Mouse (Mus musculus) left cerebral cortex, postnatal 36 days (tissue): ENCODE measurements around the gene Dyrk3. TPM values are rescaled to one million over a fixed set of nuclear protein-coding genes. Genes with fewer than 3 reads are reported as not detected.

Experiments used
- DNase-seq, 2 experiments: peaks; one replicate each; pipeline ENCODE4 v3.0.0; 2021 to 2022; ENCODE audit warnings: low spot score in 2 of 2, mixed read lengths in 1 of 2
- intact Hi-C: fragments of 180-260 bp; cut with DNase I; formaldehyde crosslinking; loops from one replicate; pipeline ENCODE4 v1.15.1; 2025
- total RNA-seq, 2 experiments: library from RNA; stranded (reverse); gene quantifications; 2 replicates each; pipeline ENCODE4 v1.2.3; 2021

Dyrk3 gene
- 10 to 100 TPM in 1 of 2 experiments, 1 to 10 TPM in 1; 8.1 to 14.0 TPM for total RNA-seq

DNA sequence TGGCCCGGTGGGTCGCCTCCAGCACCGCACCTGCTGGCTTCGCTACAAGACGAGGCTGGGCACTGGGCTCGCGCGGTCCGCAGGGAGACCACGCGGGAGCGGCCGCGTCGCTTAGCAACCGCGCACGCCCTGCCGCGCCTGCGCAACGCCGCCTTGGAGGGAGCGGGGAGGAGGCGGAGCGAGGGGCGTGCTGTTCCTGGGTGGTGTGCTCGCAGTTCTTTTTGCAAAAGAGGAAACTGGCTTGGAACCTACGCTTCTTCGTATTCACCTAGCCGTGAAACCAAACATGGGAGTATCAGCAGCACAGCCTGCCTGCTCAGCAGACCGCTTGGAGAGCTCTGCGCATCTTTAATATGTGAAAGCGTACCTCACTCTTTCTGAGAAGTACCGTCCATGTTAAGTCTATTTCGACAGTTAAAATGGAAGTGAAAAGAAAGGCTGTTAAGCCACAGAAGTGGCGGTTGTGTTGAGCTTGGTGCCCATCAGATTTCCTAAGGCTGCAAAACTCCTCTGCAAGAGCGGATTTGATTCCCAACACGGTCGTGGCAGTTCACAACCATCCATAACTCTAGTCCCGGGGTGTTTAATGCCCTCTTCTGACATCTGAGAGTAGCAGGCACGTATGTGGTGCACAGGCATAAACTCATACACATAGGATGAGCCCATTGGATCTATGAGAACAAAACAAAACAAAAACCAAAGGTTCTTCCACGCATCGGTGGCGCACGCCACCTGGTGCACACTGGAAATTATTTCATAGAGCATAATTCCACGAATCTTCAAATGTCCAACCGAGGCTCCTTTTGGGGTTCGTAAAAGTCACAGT, at the start of gene Dyrk3:
Gene Dyrk3, minus strand, starts transcription at position 150 of the 826 bp plus-strand sequence.
- peak; percentile 91 to 95 for DNase-seq
- intact Hi-C loops = loop anchor here (2.0 to 10.0 kb wide), 2 partner anchors 22 to 264 kb away; no protein-coding TSS in a partner anchor

DNA sequence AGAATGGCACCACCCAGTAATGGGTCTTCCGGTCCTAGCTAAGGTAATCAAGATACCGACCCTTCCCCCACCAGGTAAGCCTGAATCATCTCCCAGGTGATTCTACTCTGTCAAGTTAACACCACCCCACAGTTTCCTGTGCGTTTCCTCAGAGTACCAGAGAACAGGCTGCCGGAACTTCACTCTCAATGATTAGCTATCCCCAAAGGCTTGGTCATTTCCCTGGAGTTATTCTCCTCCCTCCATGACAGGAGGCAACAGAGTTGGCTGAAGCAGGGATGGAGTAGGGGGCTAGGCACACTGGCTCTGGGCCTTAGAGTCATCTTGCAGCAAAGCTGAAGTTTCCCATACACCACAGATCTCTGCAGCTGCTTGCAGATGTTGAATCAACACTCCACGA, 49.7 kb upstream of the Dyrk3 start:
- DNase-seq = no peak
- intact Hi-C loops = loop anchor here (2.0 kb wide), 1 partner anchor 57 kb away; the partner anchor contains the start of gene Rassf5

DNA sequence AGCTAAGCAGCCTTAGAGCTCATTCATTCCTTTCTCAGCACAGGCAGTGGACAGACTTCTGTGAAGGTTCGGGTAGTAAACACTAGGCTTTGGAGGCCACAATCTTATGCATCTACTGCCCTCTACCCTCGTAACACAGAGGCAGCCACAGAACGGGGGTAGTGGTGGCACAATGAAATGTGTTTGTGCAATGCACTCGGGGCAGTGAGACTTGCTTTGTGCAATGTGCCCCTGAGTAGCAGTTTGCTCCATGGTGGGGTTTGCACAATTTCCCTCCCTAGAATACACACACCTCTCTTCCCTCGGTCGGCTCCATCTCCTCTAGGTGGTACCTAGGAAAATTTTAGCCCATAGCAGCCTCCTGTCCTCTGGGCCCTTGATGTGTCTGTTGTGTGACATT, 48.9 kb upstream of the Dyrk3 start:
- no peak for DNase-seq
- intact Hi-C loops = loop anchor here (2.0 kb wide), 1 partner anchor 58 kb away; the partner anchor contains the start of gene Rassf5

DNA sequence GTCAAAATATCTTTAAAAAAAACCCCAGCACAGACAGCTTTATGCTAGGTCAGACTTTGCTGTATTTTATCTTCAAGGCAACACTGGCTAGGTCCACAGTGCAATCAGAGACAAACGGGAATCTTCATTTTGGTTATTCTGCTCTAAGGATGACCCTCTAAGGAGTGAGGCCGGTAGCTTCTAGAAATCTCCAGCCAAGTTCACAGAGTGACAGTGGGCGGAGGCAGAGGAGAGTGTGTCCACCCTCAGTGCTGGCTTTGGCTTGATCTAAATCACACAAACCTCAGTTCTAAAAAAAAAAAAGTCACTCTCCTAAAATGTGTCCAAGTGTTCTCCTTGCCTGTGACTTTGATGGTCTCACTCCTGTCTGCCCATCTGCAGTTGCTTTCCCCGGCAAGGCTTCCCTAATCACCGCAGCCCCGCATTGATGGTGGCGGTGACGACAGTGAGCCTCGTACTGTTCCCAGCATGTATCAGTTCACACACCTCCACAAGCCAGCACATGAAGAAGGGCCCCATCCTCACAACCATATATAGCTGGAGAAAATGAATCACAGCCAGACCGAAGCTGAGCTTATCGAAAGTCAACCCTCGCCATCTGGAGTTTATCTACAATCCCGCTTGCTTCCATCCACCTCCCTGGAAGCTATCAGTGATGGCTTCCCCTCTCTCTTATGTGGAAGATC, 47.8 kb upstream of the Dyrk3 start:
- intact Hi-C loops = loop anchor here (2.0 kb wide), 1 partner anchor 59 kb away; the partner anchor contains the start of gene Rassf5
- DNase-seq = peak; percentile 43 to 55

DNA sequence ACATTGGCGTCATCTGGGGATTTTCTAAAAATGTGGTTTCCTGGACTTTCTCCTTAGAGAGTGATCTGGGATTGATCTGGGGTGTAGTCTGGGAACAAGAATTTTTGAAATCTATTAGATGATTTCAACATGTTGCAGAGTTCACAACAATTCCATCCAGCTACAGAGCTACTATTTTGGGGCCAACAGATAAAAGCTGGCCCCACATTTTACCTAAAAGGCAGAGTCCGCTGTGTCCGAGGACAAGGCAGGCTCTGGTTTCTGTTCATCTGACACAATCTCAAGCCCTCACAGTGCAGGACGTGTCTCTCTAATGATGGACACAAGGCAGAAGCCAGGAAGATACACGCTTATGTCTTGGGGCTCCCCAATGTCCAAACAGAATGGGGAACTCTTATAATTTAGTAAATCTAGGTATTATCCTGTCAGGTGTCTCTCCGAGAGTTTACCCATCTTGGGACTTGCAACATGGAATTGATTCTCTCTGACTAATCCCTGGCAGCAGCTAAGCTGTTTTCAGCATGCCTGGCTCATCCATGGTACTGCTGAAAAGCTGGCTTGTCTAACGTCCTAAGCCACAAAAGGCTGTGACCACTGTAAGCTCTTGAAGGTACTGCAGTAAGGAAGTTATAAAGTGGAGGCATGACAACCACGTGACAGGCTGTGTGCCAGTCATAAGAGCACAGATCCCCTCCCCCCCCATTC, 47.0 kb upstream of the Dyrk3 start:
- intact Hi-C loops = loop anchor here (5.0 kb wide), 1 partner anchor 77 kb away; no protein-coding TSS in a partner anchor
- DNase-seq = no peak

DNA sequence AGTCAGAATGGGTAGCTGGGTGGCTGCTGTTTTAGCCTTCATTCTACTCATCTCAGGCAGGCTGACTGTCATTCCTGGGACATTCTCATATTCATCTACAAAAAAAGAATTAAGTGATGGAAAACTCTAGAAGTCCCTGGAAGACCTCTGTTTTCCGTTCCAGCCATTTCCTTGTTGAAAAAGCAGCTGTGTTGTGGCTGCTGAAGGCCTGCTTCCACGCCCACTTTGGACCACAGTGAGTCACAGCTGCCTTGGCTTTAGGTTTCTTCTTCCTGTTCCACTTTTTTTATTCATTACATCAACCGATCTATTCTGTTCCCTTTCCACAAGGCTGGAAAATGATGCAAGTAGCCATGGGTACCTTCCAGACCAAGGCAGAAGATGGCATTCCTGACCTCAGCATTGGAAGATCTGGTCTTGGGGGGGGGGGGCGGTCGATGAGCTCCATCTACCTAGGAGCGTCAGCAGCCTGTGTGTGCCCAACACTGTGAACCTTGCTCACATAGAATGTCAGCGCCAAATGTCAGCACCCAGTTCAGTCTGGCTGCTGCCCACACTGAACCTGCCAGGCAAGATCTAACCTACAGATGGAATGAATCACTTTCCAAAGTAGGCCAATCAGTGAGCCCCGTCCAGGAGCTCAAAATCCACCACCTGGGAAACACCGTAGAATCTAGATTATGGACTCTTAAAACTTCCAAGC, 46.3 kb upstream of the Dyrk3 start:
- intact Hi-C loops = loop anchor here (5.0 kb wide), 1 partner anchor 78 kb away; no protein-coding TSS in a partner anchor
- DNase-seq = no peak

DNA sequence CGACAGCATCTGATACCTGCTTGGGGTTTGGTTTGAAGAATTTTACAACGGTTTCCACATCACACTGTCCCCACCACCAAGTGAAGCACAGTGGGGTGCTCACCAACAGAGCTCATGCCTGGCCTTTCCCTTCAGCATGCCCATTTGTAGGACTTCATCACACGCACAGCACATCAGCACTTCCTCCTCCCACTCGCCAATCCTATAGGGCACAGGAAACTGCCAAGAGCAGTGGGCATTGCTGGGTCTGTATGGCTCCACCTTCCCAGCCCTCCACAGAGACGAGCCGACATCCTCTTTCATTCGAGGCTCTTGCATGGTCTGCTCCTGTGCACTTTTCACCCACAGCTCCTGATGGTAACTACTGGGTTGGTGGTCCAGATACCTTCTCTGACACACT, 45.1 kb upstream of the Dyrk3 start:
- no peak for DNase-seq
- intact Hi-C loops = loop anchor here (5.0 kb wide), 1 partner anchor 79 kb away; no protein-coding TSS in a partner anchor

DNA sequence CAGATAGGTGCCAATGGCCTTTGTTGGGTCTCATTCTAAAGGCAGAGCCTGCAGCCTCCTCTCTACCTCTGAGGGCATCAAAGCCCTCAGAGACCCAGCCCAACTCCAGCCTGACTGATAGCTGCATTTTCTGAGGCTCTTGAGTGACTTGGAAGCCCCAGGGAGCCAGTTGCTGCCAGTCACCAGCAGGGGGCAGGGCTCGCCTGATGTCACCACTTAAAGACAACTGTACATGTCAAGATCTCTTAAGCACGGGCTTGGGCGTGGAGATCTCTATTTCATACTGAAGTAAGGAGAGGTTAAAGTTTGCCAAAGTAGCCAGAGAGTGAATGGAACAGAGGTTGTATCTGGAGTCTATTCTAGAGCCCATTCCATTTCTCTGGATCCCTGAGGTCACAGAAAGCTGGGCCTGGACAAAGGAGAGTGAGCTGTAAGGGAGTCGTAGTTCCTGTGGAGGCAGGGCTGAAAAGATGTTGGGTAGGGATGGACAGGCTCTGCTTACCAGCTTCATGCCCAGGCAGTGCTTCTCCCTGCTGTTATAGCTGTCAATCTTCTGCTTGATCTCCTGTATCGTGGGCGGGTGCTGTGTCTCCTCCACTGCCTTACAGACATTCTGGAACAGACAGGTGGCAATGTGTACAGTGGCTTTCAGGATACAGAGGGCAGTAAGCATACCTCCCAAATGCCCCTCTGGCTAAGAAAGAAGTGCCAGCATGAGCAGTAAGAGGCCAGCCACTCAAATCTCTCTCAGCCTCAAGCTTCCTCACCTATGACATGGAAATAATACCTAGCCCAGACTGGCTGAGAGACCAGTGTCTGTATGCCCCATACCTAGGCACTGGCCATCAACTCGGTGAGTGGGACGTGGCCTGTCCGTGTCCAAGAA, 43.7 kb upstream of the Dyrk3 start:
- DNase-seq = peak; percentile 66 to 78

DNA sequence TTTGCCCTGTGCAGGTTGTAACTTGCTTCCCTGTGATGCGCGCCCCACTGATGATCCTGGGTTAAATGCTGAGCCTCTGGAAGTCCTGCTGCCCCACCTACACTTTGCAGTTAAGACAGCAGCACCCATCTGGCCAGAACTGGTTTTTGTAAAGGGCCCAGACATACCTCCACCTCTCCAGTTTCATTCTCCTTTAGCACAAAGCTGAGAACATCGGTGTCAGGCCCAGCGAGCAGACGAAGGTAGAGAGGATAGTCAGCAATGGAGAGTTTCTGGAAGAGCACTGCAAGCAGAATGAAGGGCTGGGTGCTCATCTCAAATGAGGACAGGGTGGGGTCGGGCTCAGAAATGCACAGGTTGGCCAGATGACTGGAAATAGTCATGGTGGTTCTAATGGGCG, 42.2 kb upstream of the Dyrk3 start:
- DNase-seq = no peak
- intact Hi-C loops = loop anchor here (2.0 to 5.0 kb wide), 2 partner anchors 66 to 82 kb away; no protein-coding TSS in a partner anchor

More for the DNA sequence above, 43.7 kb upstream of the Dyrk3 start:
- intact Hi-C loops = loop anchor here (2.0 to 5.0 kb wide), 2 partner anchors 65 to 80 kb away; no protein-coding TSS in a partner anchor

DNA sequence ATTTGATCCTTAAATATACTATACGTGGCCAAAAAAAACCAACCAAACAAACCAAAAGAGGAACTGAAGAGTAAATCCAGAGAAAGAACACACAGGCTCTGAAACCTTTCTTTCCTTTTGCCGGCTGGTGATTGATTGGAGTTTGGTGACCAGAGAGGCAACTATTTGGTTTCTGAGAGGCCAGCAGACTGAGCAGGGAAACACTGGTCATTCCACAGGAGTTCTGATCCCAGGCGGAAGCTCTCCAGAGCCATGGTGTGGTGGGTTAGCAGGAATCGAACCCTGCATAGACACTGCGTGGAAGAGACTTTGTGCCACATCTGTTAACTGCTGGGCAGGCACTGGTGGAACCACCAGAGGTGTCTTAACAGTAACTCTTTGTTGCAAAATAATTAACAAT, 39.9 kb upstream of the Dyrk3 start:
- intact Hi-C loops = no loop called here
- no peak for DNase-seq

DNA sequence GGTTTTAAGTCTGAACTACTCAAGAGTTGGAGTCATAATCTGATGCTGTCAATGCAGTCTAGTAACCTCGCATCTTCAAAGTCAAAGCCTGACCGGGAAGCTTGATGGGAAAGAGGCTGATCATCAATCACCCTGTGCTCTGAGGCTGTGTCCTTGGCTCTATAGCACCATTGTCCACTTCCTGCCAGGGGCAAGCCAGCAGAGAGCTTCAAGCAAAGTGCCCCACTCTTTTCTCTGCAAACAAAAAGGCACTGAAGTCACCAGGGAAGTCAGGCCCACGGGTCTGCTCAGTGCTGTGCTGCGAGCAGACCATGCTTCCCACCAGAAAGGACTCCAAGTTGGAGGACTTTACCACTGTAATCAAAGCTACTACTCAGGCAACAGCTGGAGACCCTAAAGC, 39.1 kb upstream of the Dyrk3 start:
- intact Hi-C loops = no loop called here
- no peak for DNase-seq

DNA sequence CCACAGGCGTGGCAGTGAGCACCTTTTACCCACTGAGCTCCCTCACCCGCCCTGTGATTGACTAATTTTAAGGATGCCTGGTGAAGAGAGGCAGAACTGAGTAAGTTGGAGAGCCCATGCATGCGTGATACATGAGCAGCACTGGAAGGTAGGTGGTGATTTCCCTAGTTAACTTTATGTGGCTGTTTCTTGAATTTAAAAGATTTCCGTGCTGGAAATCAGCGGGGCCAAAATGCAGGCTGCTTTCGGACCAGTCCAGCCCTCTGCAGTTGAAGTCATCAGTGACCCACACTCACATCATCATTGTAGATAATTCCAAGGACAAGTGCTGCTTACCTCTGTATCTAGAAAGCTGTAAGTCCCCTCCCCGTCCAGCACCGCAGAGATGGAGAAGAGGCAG, 37.7 kb upstream of the Dyrk3 start:
- intact Hi-C loops = no loop called here

DNA sequence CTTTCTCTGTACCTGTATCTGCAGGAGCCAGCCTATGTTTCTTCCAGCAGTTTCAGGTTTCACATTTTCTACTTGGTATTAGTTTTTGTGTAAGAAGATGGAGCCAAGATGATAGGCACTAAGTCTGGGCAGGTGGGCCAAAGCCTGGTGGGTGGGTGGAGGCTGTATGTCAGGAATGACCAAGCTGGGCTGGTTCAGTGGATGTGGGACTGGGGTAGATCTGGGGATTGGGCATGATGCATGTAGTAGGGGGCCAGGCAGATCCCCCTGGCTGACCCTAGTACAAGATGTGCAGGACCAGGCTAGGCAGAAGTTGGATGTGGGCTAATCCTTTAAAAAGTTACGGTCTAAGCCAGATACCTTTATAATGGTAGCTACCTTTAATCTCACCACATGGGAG, 37.0 kb upstream of the Dyrk3 start:
- intact Hi-C loops = no loop called here
- no peak for DNase-seq

More for the DNA sequence above, 37.7 kb upstream of the Dyrk3 start:
- no peak for DNase-seq

DNA sequence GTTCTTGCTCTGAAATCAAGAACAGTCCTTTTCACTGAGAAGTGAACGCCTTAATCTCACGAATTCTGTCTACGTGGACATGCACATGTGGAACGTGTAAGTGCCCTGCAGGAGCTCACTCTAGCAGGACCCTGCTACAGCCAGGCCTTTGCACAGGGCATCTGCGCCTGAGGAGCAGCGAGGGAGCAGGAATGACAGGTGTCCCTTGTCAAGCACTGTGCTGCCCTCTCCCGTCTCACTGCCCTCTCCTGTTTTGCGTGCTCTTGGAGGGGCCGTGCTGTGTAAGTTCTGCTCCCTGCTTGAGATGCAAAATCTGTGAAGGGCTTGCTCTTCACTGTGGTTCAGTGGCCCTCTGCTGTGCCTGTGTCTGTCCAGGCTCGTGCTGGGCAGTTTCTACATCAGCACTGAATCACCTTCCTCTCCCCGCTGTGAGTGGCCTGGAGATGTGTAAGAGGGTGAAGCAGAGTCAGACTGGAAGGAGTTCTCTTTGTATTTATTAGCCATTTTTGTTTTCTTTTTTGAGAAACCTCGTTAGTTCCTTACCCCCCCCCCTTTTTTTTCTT, 36.2 kb upstream of the Dyrk3 start:
- intact Hi-C loops = no loop called here
- no peak for DNase-seq

DNA sequence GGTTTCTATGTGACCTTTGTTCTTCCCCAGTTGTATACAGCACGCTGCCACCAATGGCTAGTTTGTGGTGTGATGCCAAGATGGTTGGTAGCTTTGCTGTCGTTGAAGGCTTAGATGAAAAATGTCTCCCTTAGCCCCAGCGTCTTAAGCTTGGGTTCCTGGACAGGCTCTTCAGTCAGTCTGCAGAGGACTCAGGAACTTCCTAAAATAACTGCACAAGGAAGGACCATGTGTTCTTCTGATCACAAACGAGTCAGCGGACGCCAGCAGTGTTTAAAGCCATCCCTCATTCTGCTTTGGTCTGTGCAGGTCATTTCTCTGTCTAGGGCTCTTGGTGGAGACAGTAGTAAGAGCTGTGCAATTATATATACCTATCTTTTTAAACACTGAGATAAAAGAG, 35.7 kb upstream of the Dyrk3 start:
- DNase-seq = no peak
- intact Hi-C loops = no loop called here

DNA sequence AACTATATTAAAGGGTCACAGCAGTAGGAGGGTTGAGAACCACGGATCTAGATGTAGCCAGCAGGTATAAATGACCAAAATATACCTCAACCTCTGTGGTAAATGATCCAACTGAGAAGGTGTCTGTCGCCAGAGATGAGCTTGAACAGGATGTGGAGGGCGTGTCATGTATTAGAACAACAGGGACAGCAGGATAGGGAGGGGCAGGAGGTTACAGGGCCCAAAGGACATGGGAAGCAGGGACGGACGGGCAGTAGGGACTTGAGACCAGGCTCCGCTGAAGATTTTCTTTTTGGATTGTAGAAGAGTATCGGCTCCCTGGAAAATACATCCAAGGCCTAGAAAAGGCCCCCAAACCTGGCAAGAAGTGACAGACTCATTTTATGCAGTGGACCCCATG, 34.9 kb upstream of the Dyrk3 start:
- intact Hi-C loops = no loop called here
- DNase-seq = no peak

DNA sequence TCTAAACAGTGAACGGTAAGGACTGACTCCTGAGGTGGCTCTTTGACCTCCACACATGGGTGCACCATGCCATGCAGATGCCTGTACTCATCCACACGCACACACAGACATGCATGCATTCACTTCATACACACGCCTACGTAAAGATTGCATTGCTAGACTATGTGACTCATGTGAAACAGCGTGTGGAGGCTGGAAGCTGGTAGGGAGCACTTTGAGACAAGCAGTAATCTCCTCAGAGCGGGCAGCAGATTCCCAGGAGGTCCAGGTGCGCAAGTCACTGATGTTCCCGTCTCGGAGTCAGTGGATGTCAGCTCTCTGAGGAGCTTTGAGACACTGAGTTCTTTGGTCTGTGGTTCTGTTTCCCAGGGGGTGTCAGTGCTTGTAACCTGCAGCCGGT, 29.5 kb upstream of the Dyrk3 start:
- intact Hi-C loops = no loop called here
- DNase-seq = peak in 1 of 2 experiments; percentile 50

DNA sequence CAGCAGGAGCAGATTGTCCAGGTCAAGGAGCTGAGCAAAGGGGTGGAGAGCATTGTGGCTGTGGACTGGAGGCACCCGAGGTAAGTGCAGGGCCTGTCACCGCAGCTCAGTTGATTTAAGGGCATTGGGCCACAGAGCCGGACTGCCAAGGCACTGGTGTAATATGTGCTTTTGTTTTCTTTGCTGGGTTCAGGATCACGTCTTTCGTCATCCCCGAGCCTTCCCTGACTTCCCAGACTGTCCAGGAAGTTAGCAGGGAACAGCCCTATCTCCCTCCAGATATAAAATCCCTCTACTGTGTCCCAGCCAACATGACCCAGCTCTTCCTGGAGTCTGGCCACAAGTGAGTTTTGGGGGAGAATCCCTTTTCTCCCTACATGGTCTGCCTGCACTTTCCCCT, 26.3 kb upstream of the Dyrk3 start:
- intact Hi-C loops = no loop called here
- DNase-seq = no peak
